In genomic region chr16:38506041-38506634, GRCm38 (mm10) we compare ENCODE assay signal across 8 mouse cellular contexts. TPM values are rescaled to one million over a fixed set of nuclear protein-coding genes. Genes with fewer than 3 reads are reported as not detected.
DNase-seq lines count a peak whose midpoint lies in the region; ATAC-seq and TF ChIP-seq lines count a peak whose summit lies in the region.

No protein-coding gene starts in this region.

- no peak overlapping the region for H3K27ac ChIP-seq in forebrain, embryonic 15.5 days (replicated peaks)
- H3K27ac ChIP-seq in hindbrain, embryonic 12.5 days, result no peak overlapping the region
- no peak overlapping the region for H3K27ac ChIP-seq in lung, embryonic 15.5 days

- in situ Hi-C loops in Patski (cut with MboI; ENCODE audit: low pct_unique_long_range_greater_than_20kb), result loop anchor here (5.0 to 25.0 kb wide), 3 partner anchors 159 to 531 kb away; partner anchors contain the start of genes Cox17, Gm21987 and Gsk3b

- H3K4me2 ChIP-seq in forebrain, embryonic 15.5 days (replicated peaks), result no peak overlapping the region
- H3K4me2 ChIP-seq in hindbrain, embryonic 12.5 days (replicated peaks), result no peak overlapping the region
- H3K4me2 ChIP-seq in lung, embryonic 15.5 days, result no peak overlapping the region

- H3K9me3 ChIP-seq in forebrain, embryonic 15.5 days, result no peaks in the 10 kb centered on the region
- H3K9me3 ChIP-seq in hindbrain, embryonic 12.5 days (replicated peaks), result no peaks in the 10 kb centered on the region
- H3K9me3 ChIP-seq in lung, embryonic 15.5 days, result no peaks in the 10 kb centered on the region

- CTCF ChIA-PET in Patski (lab: Charles Lee), result interaction anchor here (0.6 to 3.8 kb wide), 17 partner anchors 10 to 733 kb away, joined by 3 to 24 read pairs (median 3); partner anchors contain the start of genes Cd80 and Timmdc1

- POLR2A ChIA-PET in Patski (lab: Charles Lee), result no interaction called here

- peaks cover 57% of the 10 kb centered on the region for H3K36me3 ChIP-seq in forebrain, embryonic 15.5 days
- peaks cover 65% of the 10 kb centered on the region for H3K36me3 ChIP-seq in hindbrain, embryonic 12.5 days
- peaks cover 43% of the 10 kb centered on the region for H3K36me3 ChIP-seq in lung, embryonic 15.5 days

- no peak for DNase-seq in Patski (ENCODE audit: low read depth, low spot score)
- peak; percentile 47 for DNase-seq in cerebellum, adult 11-12 months
- DNase-seq in layer of hippocampus, postnatal 10 days (ENCODE audit: low spot score in 2 of 2), result peak; percentile 68 to 77
- peak; percentile 40 for DNase-seq in retina, adult 2 months (ENCODE audit: low read depth, low spot score)
- DNase-seq in urinary bladder, postnatal 25 days (ENCODE audit: low spot score), result peak; percentile 37

- 73% methylated on average over 4 of the region's 4 CpGs for WGBS in forebrain, embryonic 15.5 days
- 76% methylated on average over 4 of the region's 4 CpGs for WGBS in hindbrain, embryonic 12.5 days
- WGBS in lung, embryonic 15.5 days, result 64% methylated on average over 4 of the region's 4 CpGs

- peak; percentile 73 for ATAC-seq in Patski
- peak; percentile 91 for ATAC-seq in forebrain, embryonic 15.5 days (replicated peaks)
- ATAC-seq in hindbrain, embryonic 12.5 days (ENCODE audit: low FRiP score), result peak; percentile 84
- ATAC-seq in lung, embryonic 15.5 days (ENCODE audit: borderline replicate concordance, extremely low read depth, low FRiP score, low TSS enrichment), result peak; percentile 71

- peak; percentile 94 for TF ChIP-seq CTCF in Patski (IDR thresholded peaks at IDR 0.05)

- no peaks in the 10 kb centered on the region for H3K4me1 ChIP-seq in forebrain, embryonic 15.5 days
- no peaks in the 10 kb centered on the region for H3K4me1 ChIP-seq in hindbrain, embryonic 12.5 days
- no peaks in the 10 kb centered on the region for H3K4me1 ChIP-seq in lung, embryonic 15.5 days

- no peak overlapping the region for H3K9ac ChIP-seq in forebrain, embryonic 15.5 days (replicated peaks)
- H3K9ac ChIP-seq in hindbrain, embryonic 12.5 days, result no peak overlapping the region
- H3K9ac ChIP-seq in lung, embryonic 15.5 days, result no peak overlapping the region

- H3K4me3 ChIP-seq in forebrain, embryonic 15.5 days, result no peak overlapping the region
- H3K4me3 ChIP-seq in hindbrain, embryonic 12.5 days, result no peak overlapping the region
- no peak overlapping the region for H3K4me3 ChIP-seq in lung, embryonic 15.5 days

- H3K27me3 ChIP-seq in Patski, result no peaks in the 10 kb centered on the region
- H3K27me3 ChIP-seq in forebrain, embryonic 15.5 days, result no peaks in the 10 kb centered on the region
- no peaks in the 10 kb centered on the region for H3K27me3 ChIP-seq in hindbrain, embryonic 12.5 days
- H3K27me3 ChIP-seq in lung, embryonic 15.5 days, result no peaks in the 10 kb centered on the region

RNA-seq across cellular contexts. Expression of gene Timmdc1, which starts 16.3 kb away (rescaled TPM):
- polyA plus RNA-seq in Patski (2021), result 44.5 TPM
- polyA plus RNA-seq in forebrain, embryonic 15.5 days (2015; fragmentation: Nextera tagmentation; extraction: Ambion mirVana), result 37.9 and 39.3 TPM in 2 replicates
- polyA plus RNA-seq in hindbrain, embryonic 12.5 days (2016; fragmentation: Nextera tagmentation; extraction: Ambion mirVana), result 31.6 and 35.1 TPM in 2 replicates
- 10 to 100 TPM; 30.5 to 32.9 TPM for total RNA-seq in layer of hippocampus, postnatal 10 days (2021)
- polyA plus RNA-seq in lung, embryonic 15.5 days (2015; fragmentation: Nextera tagmentation; extraction: Ambion mirVana), result 23.4 and 23.5 TPM in 2 replicates

RNA-seq across cellular contexts. Expression of gene Poglut1, which starts 43.9 kb away (rescaled TPM):
- polyA plus RNA-seq in Patski (2021), result 48.0 TPM
- polyA plus RNA-seq in forebrain, embryonic 15.5 days (2015; fragmentation: Nextera tagmentation; extraction: Ambion mirVana), result 66.1 and 66.2 TPM in 2 replicates
- 73.5 and 76.8 TPM in 2 replicates for polyA plus RNA-seq in hindbrain, embryonic 12.5 days (2016; fragmentation: Nextera tagmentation; extraction: Ambion mirVana)
- 10 to 100 TPM; 39.4 to 44.2 TPM for total RNA-seq in layer of hippocampus, postnatal 10 days (2021)
- 53.6 and 56.5 TPM in 2 replicates for polyA plus RNA-seq in lung, embryonic 15.5 days (2015; fragmentation: Nextera tagmentation; extraction: Ambion mirVana)

RNA-seq across cellular contexts. Expression of gene Cd80, which starts 50.8 kb away (rescaled TPM):
- 0.24 TPM for polyA plus RNA-seq in Patski (2021)
- 0.55 and 0.59 TPM in 2 replicates for polyA plus RNA-seq in forebrain, embryonic 15.5 days (2015; fragmentation: Nextera tagmentation; extraction: Ambion mirVana)
- 0.64 and 0.74 TPM in 2 replicates for polyA plus RNA-seq in hindbrain, embryonic 12.5 days (2016; fragmentation: Nextera tagmentation; extraction: Ambion mirVana)
- total RNA-seq in layer of hippocampus, postnatal 10 days (2021), result under 1 TPM; 0.18 to 0.42 TPM
- 0.29 and 0.39 TPM in 2 replicates for polyA plus RNA-seq in lung, embryonic 15.5 days (2015; fragmentation: Nextera tagmentation; extraction: Ambion mirVana)

RNA-seq across cellular contexts. Expression of gene Tmem39a, which starts 52.4 kb away (rescaled TPM):
- 40.8 TPM for polyA plus RNA-seq in Patski (2021)
- 38.4 and 41.5 TPM in 2 replicates for polyA plus RNA-seq in forebrain, embryonic 15.5 days (2015; fragmentation: Nextera tagmentation; extraction: Ambion mirVana)
- polyA plus RNA-seq in hindbrain, embryonic 12.5 days (2016; fragmentation: Nextera tagmentation; extraction: Ambion mirVana), result 65.3 and 67.4 TPM in 2 replicates
- 10 to 100 TPM; 24.3 to 25.3 TPM for total RNA-seq in layer of hippocampus, postnatal 10 days (2021)
- polyA plus RNA-seq in lung, embryonic 15.5 days (2015; fragmentation: Nextera tagmentation; extraction: Ambion mirVana), result 101 and 119 TPM in 2 replicates

RNA-seq across cellular contexts. Expression of gene Adprh, which starts 53.6 kb away (rescaled TPM):
- polyA plus RNA-seq in Patski (2021), result 37.5 TPM
- 131 and 141 TPM in 2 replicates for polyA plus RNA-seq in forebrain, embryonic 15.5 days (2015; fragmentation: Nextera tagmentation; extraction: Ambion mirVana)
- 147 and 155 TPM in 2 replicates for polyA plus RNA-seq in hindbrain, embryonic 12.5 days (2016; fragmentation: Nextera tagmentation; extraction: Ambion mirVana)
- total RNA-seq in layer of hippocampus, postnatal 10 days (2021), result 10 to 100 TPM; 60.5 to 62.9 TPM
- polyA plus RNA-seq in lung, embryonic 15.5 days (2015; fragmentation: Nextera tagmentation; extraction: Ambion mirVana), result 91.7 and 93.7 TPM in 2 replicates
